Mouse (Mus musculus): ENCODE data around the gene Ldha. TPM values are rescaled to one million over a fixed set of nuclear protein-coding genes. Genes with fewer than 3 reads are reported as not detected.

The Ldha gene
- 91.6 TPM for polyA plus RNA-seq (2014; fragmentation: Illumina TruSeq; extraction: RNeasy Lipid Tissue Mini Kit (QIAGEN cat#74804); ENCODE audit: low read depth, low replicate concordance)

DNA sequence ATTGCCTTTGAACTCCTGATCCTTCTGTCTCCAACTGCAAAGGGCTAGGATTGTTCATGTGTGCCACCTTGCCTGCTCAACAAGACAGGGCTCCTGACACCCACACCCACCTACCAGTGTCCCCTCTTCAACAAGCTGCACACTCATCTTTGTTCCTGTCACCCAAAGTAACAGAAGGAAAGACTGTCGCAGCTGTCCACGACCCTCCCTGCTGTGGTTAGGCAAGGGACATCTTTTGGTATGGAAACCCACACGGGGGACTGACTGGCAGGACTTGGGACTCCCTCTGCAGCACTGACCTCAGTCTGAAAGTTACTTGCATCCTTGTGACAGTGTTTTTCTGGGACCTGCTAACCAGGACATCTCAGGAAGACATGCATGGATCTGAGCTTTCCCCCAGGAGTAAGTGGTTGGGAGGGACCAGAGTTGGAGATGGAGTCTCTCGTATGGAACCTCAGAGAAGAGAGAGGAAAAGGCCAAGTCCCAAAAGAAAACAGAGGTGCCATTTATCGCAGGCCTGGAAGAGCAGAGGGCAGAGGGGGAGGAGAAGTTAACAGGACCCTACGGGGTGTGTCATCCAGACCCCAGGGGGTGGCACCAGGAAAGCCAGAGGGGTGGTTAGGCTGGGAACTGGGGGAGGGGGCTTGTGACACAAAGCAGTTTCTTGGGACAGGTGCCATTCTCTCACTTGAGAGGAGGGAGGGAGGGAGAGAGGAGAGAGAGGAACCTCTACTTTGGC lies at the start of gene Ldha:
Gene Ldha, plus strand, starts transcription at position 689 of the 739 bp plus-strand sequence.

DNA sequence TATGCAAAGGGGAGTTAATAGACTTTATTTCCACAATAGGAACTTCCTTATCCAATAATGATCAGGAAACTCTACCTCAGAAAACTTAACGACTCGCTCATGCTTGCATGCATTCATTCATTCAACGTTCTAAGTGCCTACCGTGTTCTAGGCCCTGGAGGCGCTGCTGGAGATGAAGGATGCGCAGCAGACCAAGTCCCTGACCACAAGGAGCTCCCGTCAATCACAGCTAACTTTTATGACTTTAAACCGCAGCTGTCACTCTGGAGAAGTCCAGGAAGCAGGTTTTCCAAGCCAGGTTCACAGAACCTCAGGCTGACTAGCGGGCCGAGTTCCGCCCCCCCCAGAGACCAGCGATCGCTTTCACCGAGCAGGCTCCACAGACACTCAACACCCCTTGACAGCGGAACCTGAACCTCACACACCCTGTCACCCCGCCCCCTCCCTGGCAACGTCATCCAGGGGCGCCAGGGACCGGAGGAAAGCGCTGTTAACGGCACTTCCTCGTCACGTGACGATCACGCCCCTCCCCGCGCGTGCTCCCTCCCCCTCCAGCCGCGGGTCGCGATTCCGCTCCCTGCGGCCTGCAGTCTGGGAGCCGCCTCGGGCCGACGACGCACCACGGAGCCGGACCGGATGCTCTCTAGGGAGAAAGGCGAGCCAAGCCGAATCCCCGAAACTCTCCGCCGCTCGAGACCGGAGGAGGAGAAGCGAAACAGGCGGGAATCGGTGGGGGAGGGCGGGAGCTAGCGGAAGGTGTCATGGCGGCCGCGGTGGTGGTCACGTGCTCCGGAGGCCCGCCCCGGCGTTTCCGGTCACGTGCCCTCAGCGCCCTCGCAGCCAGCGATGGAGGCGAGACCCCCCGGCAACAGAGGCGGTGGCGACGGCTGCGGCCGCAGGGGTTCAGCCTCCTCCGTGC lies 45.7 kb upstream of the Ldha start, which contains the start of the genes Hps5 and Gtf2h1:
Gene Hps5, minus strand, starts transcription at position 778 of the 919 bp plus-strand sequence.
Gene Gtf2h1, plus strand, starts transcription at position 817 of the 919 bp plus-strand sequence.

DNA sequence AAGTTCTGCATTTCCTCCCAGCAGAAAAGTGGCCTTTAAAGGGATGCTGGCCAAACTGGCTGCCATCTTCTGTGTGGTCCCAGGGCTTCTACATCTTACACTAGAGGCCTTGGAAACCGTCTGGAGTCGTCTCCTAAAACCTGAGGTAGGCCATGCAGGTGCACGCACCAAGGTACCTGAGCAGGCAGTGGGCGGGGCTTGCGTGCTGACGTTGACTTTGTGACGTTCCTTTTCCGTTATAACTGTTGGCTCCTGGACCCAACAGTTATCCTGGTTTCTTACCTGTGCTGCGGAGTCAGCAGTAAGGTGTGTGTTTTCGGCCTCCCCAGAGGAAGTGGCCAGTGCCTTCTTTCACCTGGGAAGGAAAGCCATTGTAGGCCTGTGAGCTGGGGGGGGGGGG lies 19.7 kb downstream of the Ldha start, which contains the start of gene Ldhc:
Gene Ldhc, plus strand, starts transcription at position 208 of the 400 bp plus-strand sequence.

Other genes starting within 250 kb of the Ldha start
- 2.1 TPM for gene Sergef, start 201.7 kb upstream of the Ldha start, polyA plus RNA-seq (2014; fragmentation: Illumina TruSeq; extraction: RNeasy Lipid Tissue Mini Kit (QIAGEN cat#74804); ENCODE audit: low read depth, low replicate concordance)
- not detected for gene Tph1, start 168.9 kb upstream of the Ldha start, polyA plus RNA-seq (2014; fragmentation: Illumina TruSeq; extraction: RNeasy Lipid Tissue Mini Kit (QIAGEN cat#74804); ENCODE audit: low read depth, low replicate concordance)
- 5.3 TPM for gene Saal1, start 130.8 kb upstream of the Ldha start, polyA plus RNA-seq (2014; fragmentation: Illumina TruSeq; extraction: RNeasy Lipid Tissue Mini Kit (QIAGEN cat#74804); ENCODE audit: low read depth, low replicate concordance)
- not detected for gene Saa3, start 125.8 kb upstream of the Ldha start, polyA plus RNA-seq (2014; fragmentation: Illumina TruSeq; extraction: RNeasy Lipid Tissue Mini Kit (QIAGEN cat#74804); ENCODE audit: low read depth, low replicate concordance)
- gene Saa4, start 108.9 kb upstream of the Ldha start, polyA plus RNA-seq (2014; fragmentation: Illumina TruSeq; extraction: RNeasy Lipid Tissue Mini Kit (QIAGEN cat#74804); ENCODE audit: low read depth, low replicate concordance), result not detected
- not detected for gene Saa1, start 98.5 kb upstream of the Ldha start, polyA plus RNA-seq (2014; fragmentation: Illumina TruSeq; extraction: RNeasy Lipid Tissue Mini Kit (QIAGEN cat#74804); ENCODE audit: low read depth, low replicate concordance)
- not detected for gene Saa2, start 89.7 kb upstream of the Ldha start, polyA plus RNA-seq (2014; fragmentation: Illumina TruSeq; extraction: RNeasy Lipid Tissue Mini Kit (QIAGEN cat#74804); ENCODE audit: low read depth, low replicate concordance)
- 26.5 TPM for gene Hps5, start 45.4 kb upstream of the Ldha start, polyA plus RNA-seq (2014; fragmentation: Illumina TruSeq; extraction: RNeasy Lipid Tissue Mini Kit (QIAGEN cat#74804); ENCODE audit: low read depth, low replicate concordance)
- 89.9 TPM for gene Gtf2h1, start 45.4 kb upstream of the Ldha start, polyA plus RNA-seq (2014; fragmentation: Illumina TruSeq; extraction: RNeasy Lipid Tissue Mini Kit (QIAGEN cat#74804); ENCODE audit: low read depth, low replicate concordance)
- gene Ldhc, start 19.7 kb downstream of the Ldha start, polyA plus RNA-seq (2014; fragmentation: Illumina TruSeq; extraction: RNeasy Lipid Tissue Mini Kit (QIAGEN cat#74804); ENCODE audit: low read depth, low replicate concordance), result not detected
- gene Tsg101, start 78.5 kb downstream of the Ldha start, polyA plus RNA-seq (2014; fragmentation: Illumina TruSeq; extraction: RNeasy Lipid Tissue Mini Kit (QIAGEN cat#74804); ENCODE audit: low read depth, low replicate concordance), result 405 TPM
- 34.7 TPM for gene Uevld, start 117.1 kb downstream of the Ldha start, polyA plus RNA-seq (2014; fragmentation: Illumina TruSeq; extraction: RNeasy Lipid Tissue Mini Kit (QIAGEN cat#74804); ENCODE audit: low read depth, low replicate concordance)
- gene Gm9999, start 142.1 kb downstream of the Ldha start, polyA plus RNA-seq (2014; fragmentation: Illumina TruSeq; extraction: RNeasy Lipid Tissue Mini Kit (QIAGEN cat#74804); ENCODE audit: low read depth, low replicate concordance), result not detected
- gene Spty2d1, start 166.9 kb downstream of the Ldha start, polyA plus RNA-seq (2014; fragmentation: Illumina TruSeq; extraction: RNeasy Lipid Tissue Mini Kit (QIAGEN cat#74804); ENCODE audit: low read depth, low replicate concordance), result 45.6 TPM
- 2.6 TPM for gene Tmem86a, start 209.1 kb downstream of the Ldha start, polyA plus RNA-seq (2014; fragmentation: Illumina TruSeq; extraction: RNeasy Lipid Tissue Mini Kit (QIAGEN cat#74804); ENCODE audit: low read depth, low replicate concordance)